Mouse (Mus musculus): ENCODE measurements around the gene Ube3c. TPM values are rescaled to one million over a fixed set of nuclear protein-coding genes. Genes with fewer than 3 reads are reported as not detected.
"Not testable (repeated sequence)": the region's sequence is repeated elsewhere in the genome, so short reads cannot be mapped to it uniquely, and the experiment has no call there.

Ube3c gene
- total RNA-seq (2017), result 22.9 to 35.4 TPM (median 28.7 TPM) in 3 replicates

- peak; percentile 90 for ATAC-seq (replicated peaks; ENCODE audit: insufficient number of reproducible peaks, low FRiP score, low TSS enrichment, poor library complexity, severe bottlenecking)
Measured at GRCm38 (mm10) chr5:29568848-29569377, at the start of gene Ube3c. Ube3c (plus strand) TSS chr5:29569242.

- ATAC-seq (replicated peaks; ENCODE audit: insufficient number of reproducible peaks, low FRiP score, low TSS enrichment, poor library complexity, severe bottlenecking), result no peak
Measured at GRCm38 (mm10) chr5:29560111-29560510, 8.9 kb upstream of the Ube3c start.

DNA sequence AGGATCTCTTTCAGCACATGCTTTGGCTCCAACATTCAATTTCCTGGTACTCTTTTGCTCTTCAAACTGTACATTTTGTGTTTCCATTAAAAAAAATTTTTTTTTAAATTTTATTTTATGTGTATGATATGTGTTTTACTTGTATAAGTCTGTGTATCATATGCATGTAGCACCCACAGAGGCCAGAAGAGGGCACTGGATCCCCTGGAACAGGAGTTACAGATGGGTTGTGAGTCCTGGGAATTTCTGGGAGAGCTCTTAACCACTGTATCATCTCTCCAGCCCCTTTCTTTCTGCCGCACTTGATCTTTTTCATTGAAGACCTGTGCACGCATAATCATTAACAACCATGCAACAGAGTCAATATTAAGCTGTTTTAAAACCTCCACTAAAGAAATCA is 8.4 kb upstream of the Ube3c start:
- ATAC-seq (replicated peaks; ENCODE audit: insufficient number of reproducible peaks, low FRiP score, low TSS enrichment, poor library complexity, severe bottlenecking), result no peak

- 0 out of 2 replicates have a peak, but pooled peaks have one; percentile 15 for ATAC-seq (replicated peaks; ENCODE audit: insufficient number of reproducible peaks, low FRiP score, low TSS enrichment, poor library complexity, severe bottlenecking)
Measured at GRCm38 (mm10) chr5:29569378-29570280, 587 bp downstream of the Ube3c start.

DNA sequence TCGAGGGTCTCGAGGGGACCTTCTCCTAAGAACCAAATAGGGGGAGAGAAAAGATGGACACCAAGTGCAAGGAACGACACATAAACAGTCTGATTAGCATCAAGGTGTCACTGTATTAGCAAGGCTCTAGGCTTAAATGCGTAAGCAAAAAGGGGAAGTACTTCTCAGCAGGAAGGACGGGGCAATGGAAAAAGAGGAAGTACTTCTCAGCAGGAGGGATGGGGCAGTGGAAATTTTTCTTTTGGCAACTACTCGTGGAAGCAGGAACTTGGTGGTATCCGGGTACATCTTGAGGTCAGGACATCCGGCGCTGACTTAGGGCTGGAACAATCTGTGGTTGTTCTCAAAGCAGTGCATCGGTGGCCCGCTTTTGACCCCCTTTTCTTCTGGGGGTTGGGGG is 5.2 kb downstream of the Ube3c start:
- ATAC-seq (replicated peaks; ENCODE audit: insufficient number of reproducible peaks, low FRiP score, low TSS enrichment, poor library complexity, severe bottlenecking), result not testable (repeated sequence)

DNA sequence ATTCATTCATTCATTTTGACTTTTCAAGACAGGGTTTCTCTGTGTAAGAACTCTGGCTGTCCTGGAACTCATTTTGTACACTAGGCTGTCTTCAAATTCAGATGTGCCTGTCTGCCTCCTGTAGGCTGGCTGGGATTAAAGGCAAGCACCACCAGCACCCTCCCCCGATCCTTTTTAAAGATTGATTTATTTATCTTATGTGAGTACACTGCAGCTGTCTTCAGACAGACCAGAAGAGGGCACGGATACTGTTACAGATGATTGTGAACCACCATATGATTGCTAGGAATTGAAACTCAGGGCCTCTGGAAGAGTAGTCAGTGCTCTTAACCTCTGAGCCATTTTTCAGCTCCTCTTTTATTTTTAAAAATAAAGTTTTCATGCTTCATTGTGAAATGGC is 6.0 kb downstream of the Ube3c start:
- no peak for ATAC-seq (replicated peaks; ENCODE audit: insufficient number of reproducible peaks, low FRiP score, low TSS enrichment, poor library complexity, severe bottlenecking)

DNA sequence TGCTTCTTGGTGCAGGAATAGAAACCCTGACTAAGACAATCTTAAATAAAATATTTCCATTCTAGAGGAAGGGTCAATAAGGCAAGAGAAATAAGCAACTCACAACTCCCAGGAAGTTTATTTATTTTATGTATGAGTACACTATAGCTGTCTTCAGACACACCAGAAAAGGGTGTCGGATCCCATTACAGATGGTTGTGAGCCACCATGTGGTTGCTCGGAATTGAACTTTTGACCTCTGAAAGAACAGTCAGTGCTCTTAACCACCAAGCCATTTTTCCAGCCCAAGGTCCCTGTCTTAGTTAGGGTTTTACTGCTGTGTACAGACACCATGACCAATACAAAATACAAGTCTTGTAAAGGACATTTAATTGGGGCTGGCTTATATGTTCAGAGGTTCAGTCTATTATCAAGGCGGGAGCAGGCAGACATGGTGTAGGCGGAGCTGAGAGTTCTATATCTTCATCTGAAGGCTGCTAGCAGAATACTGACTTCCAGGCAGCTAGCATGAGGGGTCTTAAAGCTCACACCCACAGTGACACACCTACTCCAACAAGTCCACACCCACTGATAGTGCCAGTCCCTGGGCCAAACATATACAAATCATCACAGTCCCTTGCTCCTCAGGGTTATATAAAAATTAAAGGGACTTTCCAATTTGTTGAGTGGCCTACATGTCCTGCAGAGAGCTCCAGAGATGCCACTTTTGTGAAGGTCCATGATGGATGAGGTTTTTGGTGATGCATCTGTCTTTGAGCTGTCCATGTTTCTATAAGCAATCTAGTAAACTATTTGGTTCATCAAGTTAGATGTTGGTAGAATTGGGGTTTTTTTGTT is 9.0 kb downstream of the Ube3c start:
- ATAC-seq (replicated peaks; ENCODE audit: insufficient number of reproducible peaks, low FRiP score, low TSS enrichment, poor library complexity, severe bottlenecking), result no peak

- ATAC-seq (replicated peaks; ENCODE audit: insufficient number of reproducible peaks, low FRiP score, low TSS enrichment, poor library complexity, severe bottlenecking), result no peak
Measured at GRCm38 (mm10) chr5:29583880-29584595, 15.0 kb downstream of the Ube3c start.

GRCm38 (mm10) chr5:29592161-29592560 is 23.1 kb downstream of the Ube3c start:
- not testable (repeated sequence) for ATAC-seq (replicated peaks; ENCODE audit: insufficient number of reproducible peaks, low FRiP score, low TSS enrichment, poor library complexity, severe bottlenecking)

GRCm38 (mm10) chr5:29606546-29606945 is 37.5 kb downstream of the Ube3c start:
- ATAC-seq (replicated peaks; ENCODE audit: insufficient number of reproducible peaks, low FRiP score, low TSS enrichment, poor library complexity, severe bottlenecking), result no peak

DNA sequence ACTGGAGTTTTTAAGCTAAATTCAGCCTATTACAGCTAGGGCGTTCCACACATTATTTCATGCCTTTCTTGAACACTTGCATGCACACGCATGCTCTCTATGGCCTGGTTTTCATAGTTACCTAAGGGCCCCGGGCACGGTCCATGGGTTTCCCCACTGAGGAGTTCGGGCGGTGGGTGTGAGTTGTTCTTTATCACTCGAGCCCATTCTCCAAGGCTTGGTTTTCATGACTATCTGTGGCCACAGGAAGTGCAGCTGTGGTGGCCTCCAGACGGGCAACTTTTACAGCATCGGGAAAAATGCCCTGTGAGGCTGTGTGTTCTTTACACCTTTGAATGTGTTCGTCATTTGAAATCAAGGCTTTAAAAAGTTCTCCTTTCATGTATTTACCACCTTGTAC is 56.6 kb downstream of the Ube3c start:
- ATAC-seq (replicated peaks; ENCODE audit: insufficient number of reproducible peaks, low FRiP score, low TSS enrichment, poor library complexity, severe bottlenecking), result no peak

DNA sequence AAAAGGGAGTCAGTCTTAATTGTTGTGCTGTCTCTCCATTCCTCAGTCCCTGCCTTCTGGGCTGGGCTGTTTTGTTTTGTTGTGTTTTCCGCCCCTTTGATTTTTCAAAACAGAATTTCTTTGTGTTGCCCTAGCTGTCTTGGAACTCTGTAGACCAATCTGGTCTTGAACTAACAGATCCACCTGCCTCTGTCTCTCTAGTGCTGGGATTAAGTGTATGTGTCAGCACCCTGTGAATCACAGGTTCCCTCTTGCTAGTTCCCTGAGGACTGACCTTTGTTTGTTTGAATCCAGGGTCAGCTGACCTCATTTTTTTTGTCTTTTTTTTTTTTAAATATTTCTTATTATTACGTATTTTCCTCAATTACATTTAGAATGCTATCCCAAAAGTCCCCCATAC is 60.9 kb downstream of the Ube3c start:
- ATAC-seq (replicated peaks; ENCODE audit: insufficient number of reproducible peaks, low FRiP score, low TSS enrichment, poor library complexity, severe bottlenecking), result no peak

GRCm38 (mm10) chr5:29631711-29632110 is 62.7 kb downstream of the Ube3c start:
- no peak for ATAC-seq (replicated peaks; ENCODE audit: insufficient number of reproducible peaks, low FRiP score, low TSS enrichment, poor library complexity, severe bottlenecking)

GRCm38 (mm10) chr5:29636298-29636697 is 67.3 kb downstream of the Ube3c start:
- ATAC-seq (replicated peaks; ENCODE audit: insufficient number of reproducible peaks, low FRiP score, low TSS enrichment, poor library complexity, severe bottlenecking), result no peak

DNA sequence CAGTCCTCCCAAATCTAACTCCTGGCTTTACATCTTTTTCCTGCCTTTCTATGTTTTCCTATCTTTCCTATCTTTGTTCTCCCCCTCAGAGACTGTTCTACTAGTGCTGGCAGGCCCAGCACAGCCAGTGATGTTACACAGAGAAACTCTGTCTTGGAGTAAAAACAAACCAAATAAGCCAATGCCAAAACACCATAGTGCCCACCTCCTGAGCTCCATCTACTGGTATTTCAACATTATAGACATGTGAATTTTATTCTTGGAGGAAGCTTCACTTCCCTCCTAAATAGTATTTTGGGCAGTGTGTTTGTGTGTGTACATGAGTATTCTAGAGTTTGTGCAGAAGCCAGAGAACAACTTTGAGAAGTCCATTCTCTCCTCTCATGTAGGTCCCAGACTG is 67.8 kb downstream of the Ube3c start:
- no peak for ATAC-seq (replicated peaks; ENCODE audit: insufficient number of reproducible peaks, low FRiP score, low TSS enrichment, poor library complexity, severe bottlenecking)

DNA sequence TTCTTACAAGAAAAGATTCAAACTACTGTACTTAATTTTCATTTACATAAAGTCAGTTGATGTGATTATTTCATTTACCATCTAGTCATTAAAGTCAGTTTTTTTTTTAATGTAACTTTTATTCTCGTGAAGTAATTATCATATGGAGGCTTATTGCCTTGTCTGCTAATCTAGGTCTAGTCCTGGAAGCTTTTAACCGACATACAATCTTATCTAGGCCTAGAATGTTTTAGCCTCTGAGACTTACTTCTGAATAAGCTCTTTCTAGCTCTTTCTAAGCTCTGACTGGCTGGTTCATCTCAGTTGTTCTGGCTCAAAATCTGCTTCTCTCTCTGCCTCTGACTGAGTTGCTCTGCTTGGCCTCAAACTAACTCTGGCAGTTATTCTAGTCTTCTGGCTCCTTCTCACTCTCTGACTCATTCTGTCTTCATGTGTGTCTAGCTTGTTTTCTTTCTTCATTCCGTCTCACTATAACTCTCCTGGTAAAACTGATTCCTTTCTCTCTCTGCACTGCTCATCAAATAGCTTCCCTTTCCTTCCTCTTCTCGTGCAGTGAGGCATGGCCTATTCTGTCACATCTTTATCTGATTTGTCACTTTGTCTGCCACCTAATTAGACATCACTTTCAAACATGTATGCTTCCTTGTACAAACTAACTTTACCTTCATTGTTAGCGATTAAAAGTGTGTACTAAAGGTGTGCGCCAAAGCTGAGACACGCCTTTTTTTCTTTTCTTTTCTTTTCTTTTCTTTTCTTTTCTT is 72.3 kb downstream of the Ube3c start:
- ATAC-seq (replicated peaks; ENCODE audit: insufficient number of reproducible peaks, low FRiP score, low TSS enrichment, poor library complexity, severe bottlenecking), result no peak

DNA sequence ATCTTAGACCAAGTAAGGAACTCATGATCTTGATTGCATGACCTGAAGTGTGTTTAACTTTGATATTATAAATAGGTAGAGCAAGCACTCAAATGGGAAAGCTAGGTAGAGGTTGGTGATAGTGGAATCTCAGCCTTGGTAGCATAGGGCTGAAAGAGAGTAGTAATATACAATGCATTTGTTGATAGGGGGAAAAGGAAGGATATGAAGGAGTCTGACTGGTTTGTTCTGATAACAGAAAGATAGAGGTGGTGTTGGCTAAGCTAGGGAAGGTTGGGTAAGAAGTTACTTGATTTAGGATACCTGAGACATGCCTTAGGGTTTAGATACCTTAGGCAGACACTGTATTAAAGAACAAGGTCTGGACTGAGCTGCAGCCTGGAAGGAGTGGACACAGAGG is 82.7 kb downstream of the Ube3c start:
- ATAC-seq (replicated peaks; ENCODE audit: insufficient number of reproducible peaks, low FRiP score, low TSS enrichment, poor library complexity, severe bottlenecking), result no peak

All from monocyte, adult 5-6 weeks (primary cell).